Mouse (Mus musculus) ZHBTc4 (cell line): ENCODE measurements at regions not wholly inside any gene's neighbourhood (a gene's known extent, or its start where the extent isn't known, plus 50 kb on each side); places are given as distances from the start of the nearest gene placed in this dataset.

ENCODE experiments used
- DNase-seq: peaks from one replicate; pipeline ENCODE4 v3.0.0-alpha.2; 2011; ENCODE audit warnings: low read depth, low spot score

- DNase-seq = peak; percentile 58
Measured at GRCm38 (mm10) chr14:64594811-64595522, 490.9 kb downstream of the Prss52 start.

- no peak for DNase-seq
Measured at GRCm38 (mm10) chr14:64595523-64595889, 491.4 kb downstream of the Prss52 start.

GRCm38 (mm10) chr14:64595891-64596290 lies 491.8 kb downstream of the Prss52 start:
- DNase-seq = no peak

GRCm38 (mm10) chr14:64597218-64597617 lies 493.1 kb downstream of the Prss52 start:
- no peak for DNase-seq
